Mouse (Mus musculus) right cerebral cortex, postnatal 36 days (tissue): Measurements from ENCODE around the gene Lif.

Source experiments
- DNase-seq, 2 experiments: peaks; one replicate each; pipeline ENCODE4 v3.0.0; 2022; ENCODE audit warnings: low spot score in 2 of 2, mixed read lengths in 1 of 2

Gene Lif

GRCm38 (mm10) chr11:4256846-4257607 is at the start of gene Lif:
Lif (plus strand) TSS chr11:4257557.
- DNase-seq: no peak

- no peak for DNase-seq
Measured at GRCm38 (mm10) chr11:4207655-4208054, 49.7 kb upstream of the Lif start.

GRCm38 (mm10) chr11:4209556-4209955 is 47.8 kb upstream of the Lif start:
- DNase-seq: no peak

- DNase-seq: no peak
Measured at GRCm38 (mm10) chr11:4210786-4211185, 46.6 kb upstream of the Lif start.

- DNase-seq: no peak
Measured at GRCm38 (mm10) chr11:4213107-4213506, 44.2 kb upstream of the Lif start.

- no peak for DNase-seq
Measured at GRCm38 (mm10) chr11:4214572-4214971, 42.8 kb upstream of the Lif start.

- no peak for DNase-seq
Measured at GRCm38 (mm10) chr11:4215061-4215460, 42.3 kb upstream of the Lif start.

- no peak for DNase-seq
Measured at GRCm38 (mm10) chr11:4216248-4217000, 40.9 kb upstream of the Lif start.

- peak; percentile 50 to 59 for DNase-seq
Measured at GRCm38 (mm10) chr11:4217914-4218629, 39.3 kb upstream of the Lif start, which contains the start of gene Castor1. Castor1 (plus strand) TSS chr11:4218225.

- no peak for DNase-seq
Measured at GRCm38 (mm10) chr11:4218637-4219036, 38.7 kb upstream of the Lif start.

- DNase-seq: peak; percentile 68 to 70
Measured at GRCm38 (mm10) chr11:4219317-4219751, 38.0 kb upstream of the Lif start.

- DNase-seq: no peak
Measured at GRCm38 (mm10) chr11:4219908-4220307, 37.4 kb upstream of the Lif start.

GRCm38 (mm10) chr11:4220443-4221400 is 36.6 kb upstream of the Lif start:
- DNase-seq: peak in 1 of 2 experiments; percentile 45

GRCm38 (mm10) chr11:4222046-4222950 is 35.1 kb upstream of the Lif start:
- no peak for DNase-seq

- DNase-seq: no peak
Measured at GRCm38 (mm10) chr11:4223393-4224188, 33.8 kb upstream of the Lif start.

- no peak for DNase-seq
Measured at GRCm38 (mm10) chr11:4224223-4224622, 33.1 kb upstream of the Lif start.

- DNase-seq: no peak
Measured at GRCm38 (mm10) chr11:4226569-4227325, 30.6 kb upstream of the Lif start.

- DNase-seq: no peak
Measured at GRCm38 (mm10) chr11:4228463-4228862, 28.9 kb upstream of the Lif start.
